Mouse (Mus musculus) thymus, adult 2 months (tissue): ENCODE measurements around the gene Cdc42ep1.

Experiments
- CTCF ChIP-seq: fragments of 200-500 bp; IDR thresholded peaks from 2 replicates; pipeline ENCODE4 v1.5.1; 2012; ENCODE audit warnings: mild to moderate bottlenecking, control low read depth, low read length, moderate library complexity, borderline replicate concordance; ENCODE audit not compliant: control insufficient read depth, poor library complexity, insufficient read depth; ENCODE audit errors: extremely low read depth
- POLR2A ChIP-seq: fragments of 200-500 bp; IDR thresholded peaks from 2 replicates; pipeline ENCODE4 v1.6.1; 2012; ENCODE audit warnings: mild to moderate bottlenecking, low read length, control low read depth, moderate library complexity; ENCODE audit not compliant: control insufficient read depth, poor library complexity, insufficient read depth; ENCODE audit errors: extremely low read depth

DNA sequence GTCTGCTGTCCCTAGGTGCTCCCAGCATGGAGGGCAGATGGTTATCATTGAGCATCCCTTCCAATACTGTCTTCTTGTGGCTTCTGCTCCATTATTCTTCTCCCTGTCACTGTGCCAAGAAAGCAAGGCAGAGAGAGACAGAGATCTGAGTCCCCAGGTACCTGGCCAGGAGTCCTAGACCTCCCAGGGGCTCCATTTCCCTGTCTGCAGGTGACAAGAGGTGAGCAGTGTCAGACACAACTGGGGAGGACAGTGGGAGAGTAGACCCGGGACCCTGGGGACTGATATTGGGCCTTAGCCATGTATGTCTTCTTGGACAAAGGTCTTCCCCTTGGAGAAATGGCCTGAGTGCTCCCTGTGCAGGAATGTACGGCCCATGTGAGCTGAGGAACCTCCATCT, 37.1 kb upstream of the Cdc42ep1 start:
- TF ChIP-seq CTCF (no peak), POLR2A (no peak)
